Mouse (Mus musculus) megakaryocyte, embryonic 14.5 days (primary cell): Measurements from ENCODE around the gene Actn2.

Experiments
- FLI1 ChIP-seq: IDR thresholded peaks from 2 replicates; pipeline ENCODE4 v1.6.1; 2012; ENCODE audit warnings: low read length, inconsistent platforms, mixed read lengths
- GATA1 ChIP-seq: IDR thresholded peaks from 3 replicates; pipeline ENCODE4 v1.6.1; 2012; ENCODE audit warnings: mixed read lengths, low read length, inconsistent platforms, borderline replicate concordance

- TF ChIP-seq GATA1 (no peak), FLI1 (no peak)
These were observed 56.7 kb downstream of the Actn2 start for GRCm38 (mm10) chr13:12283826-12284225.
